Mouse (Mus musculus) megakaryocyte, embryonic 14.5 days (primary cell): Measurements from ENCODE around the gene Vma21. TPM values are rescaled to one million over a fixed set of nuclear protein-coding genes. Genes with fewer than 3 reads are reported as not detected.

Source experiments
- H3K27me3 ChIP-seq: replicated peaks from 2 replicates; pipeline ENCODE3; 2012; ENCODE audit warnings: inconsistent platforms
- H3K36me3 ChIP-seq: replicated peaks from 2 replicates; pipeline ENCODE3; 2012; ENCODE audit warnings: low read length, inconsistent platforms, mixed read lengths
- H3K4me1 ChIP-seq: 2 replicates; pipeline ENCODE4 v1.6.1; 2012; ENCODE audit warnings: inconsistent platforms
- H3K4me3 ChIP-seq: replicated peaks from 2 replicates; pipeline ENCODE3; 2012; ENCODE audit warnings: moderate library complexity, mild to moderate bottlenecking, inconsistent platforms
- H3K9me3 ChIP-seq: 2 replicates; pipeline ENCODE4 v1.6.1; 2012; ENCODE audit warnings: inconsistent platforms
- FLI1 ChIP-seq: IDR thresholded peaks from 2 replicates; pipeline ENCODE4 v1.6.1; 2012; ENCODE audit warnings: low read length, inconsistent platforms, mixed read lengths
- GATA1 ChIP-seq: IDR thresholded peaks from 3 replicates; pipeline ENCODE4 v1.6.1; 2012; ENCODE audit warnings: mixed read lengths, low read length, inconsistent platforms, borderline replicate concordance
- polyA plus RNA-seq: library from polyadenylated mRNA; stranded (reverse); fragments of >175 nt; gene quantifications from 2 replicates; pipeline ENCODE4 v1.2.3, GENCODE M21; 2012; ENCODE audit warnings: low replicate concordance; ENCODE audit not compliant: insufficient read depth

Vma21 gene
- polyA plus RNA-seq, 1 experiment, result 3.0 TPM

GRCm38 (mm10) chrX:71853798-71854197 is 38.1 kb downstream of the Vma21 start:
- Histone ChIP-seq H3K9me3 (no peaks in the 10 kb centered on the region), H3K36me3 (no peaks in the 10 kb centered on the region), H3K27me3 (peaks cover 6% of the 10 kb centered on the region), H3K4me1 (no peaks in the 10 kb centered on the region), H3K4me3 (no peak overlapping the region)
- no peak for TF ChIP-seq GATA1
- TF ChIP-seq FLI1, result no peak

Other genes starting within 250 kb of the Vma21 start
- gene Gpr50, start 152.3 kb upstream of the Vma21 start, polyA plus RNA-seq, result not detected in 2 replicates
- not detected in 2 replicates for gene Gm1141, start 105.1 kb downstream of the Vma21 start, polyA plus RNA-seq
- gene Prrg3, start 146.7 kb downstream of the Vma21 start, polyA plus RNA-seq, result not detected in 2 replicates
- gene Fate1, start 157.1 kb downstream of the Vma21 start, polyA plus RNA-seq, result not detected in 2 replicates
- not detected in 2 replicates for gene Cnga2, start 175.9 kb downstream of the Vma21 start, polyA plus RNA-seq